Mouse (Mus musculus) erythroblast, embryonic 14.5 days (primary cell): ENCODE data around the gene Ctdsp1. TPM values are rescaled to one million over a fixed set of nuclear protein-coding genes. Genes with fewer than 3 reads are reported as not detected.

Experiments
- H3K27me3 ChIP-seq: 2 replicates; pipeline ENCODE4 v1.6.1; 2012; ENCODE audit warnings: inconsistent platforms; ENCODE audit not compliant: control insufficient read depth
- H3K36me3 ChIP-seq: 2 replicates; pipeline ENCODE4 v1.6.1; 2012; ENCODE audit warnings: mild to moderate bottlenecking, inconsistent platforms; ENCODE audit not compliant: control insufficient read depth
- H3K4me1 ChIP-seq: 2 replicates; pipeline ENCODE4 v1.6.1; 2012; ENCODE audit warnings: inconsistent platforms; ENCODE audit not compliant: control insufficient read depth
- H3K4me3 ChIP-seq: replicated peaks from 2 replicates; pipeline ENCODE3; 2012; ENCODE audit warnings: moderate library complexity, mild to moderate bottlenecking, inconsistent platforms
- H3K9me3 ChIP-seq: 2 replicates; pipeline ENCODE4 v1.6.1; 2012; ENCODE audit warnings: low read length, inconsistent platforms, mixed read lengths; ENCODE audit not compliant: control insufficient read depth
- GATA1 ChIP-seq: IDR thresholded peaks from 2 replicates; pipeline ENCODE4 v1.6.1; 2012; ENCODE audit warnings: low read length, inconsistent platforms, mixed read lengths
- TAL1 ChIP-seq: IDR thresholded peaks from 3 replicates; pipeline ENCODE4 v1.6.1; 2012; ENCODE audit warnings: low read length, inconsistent platforms, mixed read lengths
- polyA plus RNA-seq: library from polyadenylated mRNA; stranded (reverse); fragments of >175 nt; gene quantifications from 2 replicates; pipeline ENCODE4 v1.2.3, GENCODE M21; 2012

Ctdsp1 gene
- 33.4 and 34.3 TPM in 2 replicates for polyA plus RNA-seq

GRCm38 (mm10) chr1:74390924-74391748 lies at the start of gene Ctdsp1:
Gene Ctdsp1, plus strand, starts transcription at chr1:74391509.
- Histone ChIP-seq H3K36me3 (peaks cover 36% of the 10 kb centered on the region), H3K4me1 (peaks cover 84% of the 10 kb centered on the region), H3K27me3 (no peaks in the 10 kb centered on the region), H3K9me3 (no peaks in the 10 kb centered on the region), H3K4me3 (peak within 1 kb of the TSS; percentile 95)
- TF ChIP-seq TAL1 (no peak), GATA1 (no peak)

- Histone ChIP-seq H3K9me3 (peaks cover 3% of the 10 kb centered on the region; the same call in 1 of the 2 replicates), H3K4me1 (peaks cover 7% of the 10 kb centered on the region), H3K36me3 (no peaks in the 10 kb centered on the region), H3K4me3 (no peak overlapping the region), H3K27me3 (no peaks in the 10 kb centered on the region)
- TF ChIP-seq TAL1 (no peak), GATA1 (no peak)
Observed at GRCm38 (mm10) chr1:74341898-74342297, 49.4 kb upstream of the Ctdsp1 start.

- Histone ChIP-seq H3K9me3 (peaks cover 3% of the 10 kb centered on the region; the same call in 1 of the 2 replicates), H3K4me3 (no peak overlapping the region), H3K36me3 (no peaks in the 10 kb centered on the region), H3K4me1 (peaks cover 7% of the 10 kb centered on the region), H3K27me3 (no peaks in the 10 kb centered on the region)
- TF ChIP-seq TAL1, result no peak
- TF ChIP-seq GATA1, result no peak
Observed at GRCm38 (mm10) chr1:74342308-74342707, 49.0 kb upstream of the Ctdsp1 start.

- H3K9me3 ChIP-seq, result peaks cover 3% of the 10 kb centered on the region; the same call in 1 of the 2 replicates
- peaks cover 7% of the 10 kb centered on the region for H3K4me1 ChIP-seq
- no peaks in the 10 kb centered on the region for H3K36me3 ChIP-seq
- H3K4me3 ChIP-seq, result no peak overlapping the region
- no peaks in the 10 kb centered on the region for H3K27me3 ChIP-seq
- TF ChIP-seq GATA1, result no peak
- TF ChIP-seq TAL1, result no peak
Observed at GRCm38 (mm10) chr1:74343161-74343560, 48.1 kb upstream of the Ctdsp1 start.

GRCm38 (mm10) chr1:74344163-74344916 lies 47.0 kb upstream of the Ctdsp1 start:
- Histone ChIP-seq H3K27me3 (no peaks in the 10 kb centered on the region), H3K36me3 (no peaks in the 10 kb centered on the region), H3K4me3 (no peak overlapping the region), H3K9me3 (peaks cover 3% of the 10 kb centered on the region; the same call in 1 of the 2 replicates), H3K4me1 (peaks cover 7% of the 10 kb centered on the region)
- TF ChIP-seq TAL1 (no peak), GATA1 (no peak)

- H3K27me3 ChIP-seq, result no peaks in the 10 kb centered on the region
- no peaks in the 10 kb centered on the region for H3K9me3 ChIP-seq
- H3K4me3 ChIP-seq, result no peak overlapping the region
- no peaks in the 10 kb centered on the region for H3K36me3 ChIP-seq
- no peaks in the 10 kb centered on the region for H3K4me1 ChIP-seq
- TF ChIP-seq GATA1 (no peak), TAL1 (no peak)
Observed at GRCm38 (mm10) chr1:74351185-74351769, 40.0 kb upstream of the Ctdsp1 start.

GRCm38 (mm10) chr1:74352532-74353096 lies 38.7 kb upstream of the Ctdsp1 start:
- no peak for TF ChIP-seq TAL1
- TF ChIP-seq GATA1, result no peak

GRCm38 (mm10) chr1:74353453-74354229 lies 37.7 kb upstream of the Ctdsp1 start:
- no peaks in the 10 kb centered on the region for H3K27me3 ChIP-seq
- no peaks in the 10 kb centered on the region for H3K4me1 ChIP-seq
- H3K36me3 ChIP-seq, result no peaks in the 10 kb centered on the region
- no peak for TF ChIP-seq GATA1
- no peak for TF ChIP-seq TAL1
- H3K9me3 ChIP-seq, result no peaks in the 10 kb centered on the region
- H3K4me3 ChIP-seq, result no peak overlapping the region

More at GRCm38 (mm10) chr1:74352532-74353096, 38.7 kb upstream of the Ctdsp1 start:
- no peak overlapping the region for H3K4me3 ChIP-seq
- H3K27me3 ChIP-seq, result no peaks in the 10 kb centered on the region
- H3K4me1 ChIP-seq, result no peaks in the 10 kb centered on the region
- no peaks in the 10 kb centered on the region for H3K36me3 ChIP-seq
- no peaks in the 10 kb centered on the region for H3K9me3 ChIP-seq
